Mouse (Mus musculus): Measurements from ENCODE around the gene Pde10a.
"Not testable (repeated sequence)": the region's sequence is repeated elsewhere in the genome, so short reads cannot be mapped to it uniquely, and the experiment has no call there.

Gene Pde10a

GRCm38 (mm10) chr17:8648310-8648709, 123.1 kb downstream of the Pde10a start:
- peak in 1 of 2 experiments; percentile 9 for DNase-seq

GRCm38 (mm10) chr17:8652681-8653262, 127.6 kb downstream of the Pde10a start:
- peak; percentile 10 to 61 for DNase-seq

DNA sequence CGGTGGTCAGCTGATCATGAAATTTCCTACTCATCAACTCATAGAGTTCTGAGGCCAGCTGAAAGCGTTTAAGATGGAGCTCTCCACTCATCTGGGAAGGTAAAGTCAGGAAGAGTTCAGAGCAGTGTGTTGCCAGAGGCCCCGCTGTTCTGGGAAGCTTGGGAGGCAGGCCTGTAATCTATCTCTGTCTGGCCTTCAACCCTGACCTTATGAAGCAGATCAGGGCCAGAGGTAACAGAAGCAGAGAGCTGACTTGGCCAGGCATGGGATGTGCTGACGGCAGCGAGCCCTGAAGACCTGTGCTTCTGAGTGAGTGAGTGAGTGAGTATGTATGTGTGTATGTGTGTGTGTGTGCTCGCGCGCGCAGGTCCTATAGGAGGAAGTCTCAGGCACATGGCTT, 132.5 kb downstream of the Pde10a start:
- no peak for DNase-seq

GRCm38 (mm10) chr17:8658751-8659454, 133.7 kb downstream of the Pde10a start:
- no peak for DNase-seq

DNA sequence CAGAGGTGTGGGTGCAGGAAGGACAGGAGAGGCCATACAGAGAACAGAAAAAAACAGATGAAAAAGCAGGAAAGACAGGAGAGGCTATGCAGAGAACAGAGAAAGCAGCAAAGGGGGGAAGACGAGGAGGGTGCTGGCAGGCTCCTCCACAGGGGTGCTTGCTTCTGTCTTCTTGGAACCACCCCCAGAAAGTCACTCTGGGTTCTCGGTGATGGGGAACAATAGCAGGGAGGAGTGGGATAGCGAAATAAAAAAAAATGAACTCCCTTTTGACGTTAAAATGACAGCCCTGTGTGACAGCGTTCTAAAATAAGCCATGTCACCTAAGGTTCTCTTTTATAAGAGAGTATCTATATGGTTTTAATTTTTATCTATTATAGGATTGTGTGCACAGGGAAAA, 141.7 kb downstream of the Pde10a start:
- no peak for DNase-seq

DNA sequence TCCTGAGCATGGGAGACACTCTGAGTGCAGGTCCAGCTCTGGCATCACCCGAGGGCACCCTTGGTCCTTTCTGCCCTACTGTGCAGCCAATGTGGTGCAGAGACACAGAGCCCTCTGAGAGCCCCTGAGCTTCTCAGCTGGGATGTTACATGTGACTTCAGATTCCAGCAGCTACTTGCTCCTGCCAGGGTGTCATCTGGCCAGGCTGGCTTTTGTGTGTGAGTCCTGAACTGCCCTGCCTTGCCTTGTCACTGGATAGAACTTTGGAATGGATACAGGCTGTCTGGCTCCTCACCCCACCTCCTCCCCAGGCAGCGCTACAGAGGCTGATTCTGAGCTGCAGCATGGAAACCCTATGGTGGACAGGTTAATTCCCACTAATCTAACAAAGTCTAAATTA, 149.5 kb downstream of the Pde10a start:
- DNase-seq: no peak

DNA sequence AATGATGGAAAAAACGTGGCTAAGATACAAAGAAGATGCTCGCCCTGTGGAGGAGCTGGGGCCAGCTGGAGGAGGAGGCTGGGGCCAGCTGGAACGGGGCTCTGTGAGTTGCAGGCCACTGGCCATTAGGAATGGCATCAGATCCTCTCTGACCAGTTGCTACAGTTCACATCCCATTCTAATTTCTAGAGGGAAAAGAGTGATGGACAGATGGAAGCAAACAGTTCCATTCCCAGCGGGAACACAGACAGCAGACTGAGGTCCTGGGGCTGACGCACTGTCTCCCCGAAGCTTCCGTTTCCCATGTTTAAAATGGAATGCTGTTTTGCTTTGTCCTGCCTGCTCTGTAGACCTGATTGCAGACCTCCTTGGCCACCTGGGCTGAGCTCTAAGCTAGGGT, 161.2 kb downstream of the Pde10a start:
- DNase-seq: no peak

DNA sequence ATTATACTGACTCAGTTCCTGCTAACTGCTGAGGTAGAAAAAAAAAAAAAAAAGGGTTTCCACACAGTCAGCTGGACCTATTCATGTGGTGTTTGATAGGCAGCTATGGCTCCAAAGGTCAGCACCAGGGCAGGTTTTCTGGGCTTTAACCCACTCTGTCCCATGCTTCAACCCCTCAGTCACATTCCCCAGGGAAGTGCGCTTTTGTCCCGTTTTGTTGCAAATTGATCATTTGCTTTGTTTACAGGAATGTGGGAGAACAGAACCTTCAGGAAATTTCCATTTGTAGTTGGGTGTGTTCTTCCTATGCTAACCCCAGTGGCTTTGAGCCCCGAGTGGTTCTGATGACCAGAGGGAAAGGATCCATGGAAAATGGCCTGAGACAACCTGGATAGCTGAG, 162.9 kb downstream of the Pde10a start:
- no peak for DNase-seq

DNA sequence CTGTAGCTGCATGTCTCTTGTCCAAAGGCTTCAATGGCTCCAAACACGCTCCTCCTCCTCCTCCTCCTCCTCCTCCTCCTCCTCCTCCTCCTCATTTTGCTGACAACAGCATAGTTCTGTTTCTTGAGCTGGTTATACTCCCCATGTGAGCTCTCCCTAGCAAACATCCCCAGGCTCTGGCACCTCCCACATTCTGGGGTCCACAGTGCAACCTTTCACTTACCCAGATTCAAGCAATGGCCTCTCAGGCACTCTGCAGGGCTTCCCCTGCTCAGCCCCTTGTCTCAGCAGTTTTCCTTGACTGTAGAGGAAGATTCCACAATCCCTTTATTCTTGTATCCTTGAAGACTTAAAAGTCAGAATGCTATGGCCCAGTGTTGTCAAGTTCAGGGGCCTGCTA, 173.1 kb downstream of the Pde10a start:
- no peak for DNase-seq

DNA sequence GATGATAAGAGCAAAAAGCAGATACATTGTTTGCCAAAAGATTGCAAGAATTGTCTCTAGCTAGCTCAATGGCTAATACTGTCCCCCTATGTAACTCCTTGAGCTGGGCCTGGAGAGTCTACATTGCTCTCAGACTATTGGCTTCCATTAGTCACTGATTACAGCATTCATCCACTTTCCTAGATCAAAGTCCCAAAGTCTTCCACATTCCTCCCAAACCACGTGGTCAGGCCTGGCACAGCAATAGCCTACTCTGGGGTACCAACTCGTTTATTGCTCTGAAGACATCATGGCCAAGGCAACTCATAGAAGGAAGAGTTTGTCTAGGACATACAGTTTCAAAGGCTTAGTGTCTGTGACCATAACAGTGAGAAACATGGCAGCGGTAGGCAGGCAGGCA, 173.6 kb downstream of the Pde10a start:
- DNase-seq: no peak

DNA sequence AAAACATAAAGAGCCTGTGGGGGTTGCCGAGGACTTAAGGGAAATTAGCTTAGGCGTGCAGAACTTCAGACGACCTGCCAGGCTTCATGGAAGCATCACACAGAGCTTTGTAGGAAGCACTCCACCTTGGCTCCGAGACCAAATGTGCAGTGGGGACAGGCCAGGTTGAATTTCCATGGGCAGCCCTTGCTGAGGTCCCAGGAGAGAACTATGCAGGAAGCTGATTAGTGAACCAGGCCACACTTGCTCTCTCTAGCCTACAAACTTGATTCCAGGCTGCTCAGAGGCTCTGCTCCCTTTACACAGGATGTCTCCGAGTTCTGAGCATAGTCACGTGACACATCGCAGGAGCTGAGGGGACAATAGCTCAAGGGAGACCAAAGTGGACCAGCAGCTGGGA, 175.9 kb downstream of the Pde10a start:
- no peak for DNase-seq

DNA sequence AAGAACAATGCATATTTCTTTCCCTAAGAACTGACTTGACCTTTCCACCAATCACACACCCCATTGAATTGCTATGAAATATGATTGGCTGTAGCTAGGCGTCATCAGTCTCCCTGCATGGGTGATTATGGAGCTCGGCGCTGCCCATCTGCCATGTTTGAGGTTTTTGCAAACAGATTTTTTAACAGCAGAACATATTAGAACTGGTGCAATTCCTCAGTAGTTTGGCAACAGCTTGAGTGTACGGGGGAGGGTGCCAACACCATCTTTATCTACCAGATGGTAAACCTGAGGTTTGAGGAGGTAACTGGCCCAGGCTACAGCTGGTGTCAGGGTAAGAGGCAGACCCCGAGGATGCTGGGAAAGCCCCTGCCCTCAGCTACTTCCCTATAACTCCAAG, 177.3 kb downstream of the Pde10a start:
- DNase-seq: no peak

- no peak for DNase-seq
Measured at GRCm38 (mm10) chr17:8708006-8708405, 182.8 kb downstream of the Pde10a start.

DNA sequence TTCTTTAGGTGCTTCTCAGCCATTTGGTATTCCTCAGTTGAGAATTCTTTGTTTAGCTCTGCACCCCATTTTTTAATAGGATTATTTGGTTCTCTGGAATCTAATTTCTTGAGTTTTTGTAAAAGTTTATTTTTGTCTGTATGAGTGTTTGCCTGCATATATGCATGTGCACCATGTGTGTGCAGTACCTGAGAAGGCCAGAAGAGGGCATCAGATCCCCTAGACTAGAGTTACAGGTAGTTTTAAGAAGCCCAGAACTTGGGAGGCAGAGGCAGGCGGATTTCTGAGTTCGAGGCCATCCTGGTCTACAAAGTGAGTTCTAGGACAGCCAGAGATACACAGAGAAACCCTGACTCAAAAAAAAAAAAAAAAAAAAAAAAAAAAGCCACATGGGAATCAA, 187.6 kb downstream of the Pde10a start:
- not testable (repeated sequence) for DNase-seq

GRCm38 (mm10) chr17:8720961-8721360, 195.8 kb downstream of the Pde10a start:
- DNase-seq: no peak

DNA sequence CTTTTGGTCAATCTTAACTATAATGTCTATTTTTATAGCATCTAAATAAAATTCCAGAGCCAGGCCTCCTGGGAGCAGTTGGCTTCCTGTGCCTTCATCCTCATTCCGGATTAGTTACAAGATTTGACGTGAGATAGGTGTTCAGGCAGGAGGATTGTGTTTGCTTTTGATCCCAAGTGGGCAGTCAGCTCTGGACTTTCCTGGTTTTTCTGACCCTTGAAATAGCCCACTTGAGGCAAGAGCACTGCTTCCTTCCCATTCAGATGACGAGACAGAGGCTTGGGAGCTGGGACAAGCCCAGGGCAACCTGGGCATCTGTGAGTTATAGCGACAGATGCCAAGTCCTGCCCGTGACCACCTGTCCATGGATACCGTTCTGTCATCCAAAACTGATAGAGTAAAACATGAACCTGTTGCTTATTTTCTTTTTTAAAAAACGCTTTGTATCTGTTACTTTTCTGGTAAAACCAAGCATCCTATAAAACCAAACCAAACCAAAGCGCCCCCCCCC, 199.3 kb downstream of the Pde10a start:
- DNase-seq: no peak

DNA sequence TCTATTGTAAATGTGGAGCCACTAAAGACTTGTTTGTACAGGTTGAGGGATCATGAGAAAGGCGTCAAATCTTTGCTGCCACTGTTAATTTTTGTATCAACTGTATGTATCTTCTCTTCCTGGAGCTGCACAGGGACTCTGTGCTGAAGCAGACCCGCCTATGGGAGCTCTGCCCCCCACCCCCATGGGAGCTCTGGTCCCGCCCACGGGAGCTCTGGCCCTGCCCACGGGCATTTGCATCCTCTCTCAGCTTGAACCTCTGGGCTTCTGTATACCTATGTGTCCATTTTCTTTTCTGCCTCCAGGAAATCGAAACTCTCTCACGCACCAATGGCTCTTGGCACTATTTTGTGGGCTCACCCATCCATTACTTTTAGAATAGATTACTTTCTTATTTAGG, 203.5 kb downstream of the Pde10a start:
- DNase-seq: no peak

- no peak for DNase-seq
Measured at GRCm38 (mm10) chr17:8729808-8730207, 204.6 kb downstream of the Pde10a start.

GRCm38 (mm10) chr17:8731073-8731472, 205.9 kb downstream of the Pde10a start:
- no peak for DNase-seq

GRCm38 (mm10) chr17:8736259-8736658, 211.1 kb downstream of the Pde10a start:
- no peak for DNase-seq

GRCm38 (mm10) chr17:8742772-8743171, 217.6 kb downstream of the Pde10a start:
- DNase-seq: no peak

DNA sequence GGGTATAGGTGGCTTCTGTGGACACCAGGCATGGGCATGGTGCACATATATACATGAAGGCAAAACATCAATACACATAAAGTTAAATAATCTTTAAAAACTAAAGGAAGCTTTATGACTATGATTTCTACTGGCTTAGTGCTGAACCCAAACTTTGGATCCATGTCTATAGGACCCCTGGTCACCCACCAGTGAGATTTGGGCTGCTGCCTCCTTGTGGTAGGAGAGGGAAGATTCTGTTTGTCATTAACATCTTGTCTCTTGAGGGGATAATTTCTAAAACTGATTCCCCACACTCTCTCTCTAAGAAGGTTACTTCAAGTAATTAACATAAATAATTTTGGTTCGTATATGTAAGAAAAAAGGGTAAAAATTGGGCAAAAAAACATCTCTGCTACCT, 220.2 kb downstream of the Pde10a start:
- no peak for DNase-seq

DNA sequence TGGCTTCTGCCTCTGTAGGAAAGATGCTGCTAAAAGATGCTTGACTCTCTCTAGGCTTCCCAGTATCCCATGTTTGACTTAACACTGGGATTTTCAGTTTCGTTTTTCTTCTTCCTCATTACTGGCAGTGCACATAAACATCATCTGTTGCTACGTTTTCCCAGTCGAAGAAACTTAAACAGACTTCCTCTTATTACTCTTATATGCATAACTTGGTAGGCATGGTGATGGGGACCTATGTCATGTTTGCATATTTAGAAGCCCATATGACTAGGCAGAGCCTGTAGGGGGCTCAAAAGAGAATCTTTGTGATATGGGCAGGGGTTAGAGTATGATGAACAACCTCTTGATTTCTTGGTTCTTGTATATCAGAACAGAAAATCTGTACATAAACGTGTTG, 224.3 kb downstream of the Pde10a start:
- DNase-seq: no peak

- DNase-seq: no peak
Measured at GRCm38 (mm10) chr17:8757576-8757975, 232.4 kb downstream of the Pde10a start.

DNA sequence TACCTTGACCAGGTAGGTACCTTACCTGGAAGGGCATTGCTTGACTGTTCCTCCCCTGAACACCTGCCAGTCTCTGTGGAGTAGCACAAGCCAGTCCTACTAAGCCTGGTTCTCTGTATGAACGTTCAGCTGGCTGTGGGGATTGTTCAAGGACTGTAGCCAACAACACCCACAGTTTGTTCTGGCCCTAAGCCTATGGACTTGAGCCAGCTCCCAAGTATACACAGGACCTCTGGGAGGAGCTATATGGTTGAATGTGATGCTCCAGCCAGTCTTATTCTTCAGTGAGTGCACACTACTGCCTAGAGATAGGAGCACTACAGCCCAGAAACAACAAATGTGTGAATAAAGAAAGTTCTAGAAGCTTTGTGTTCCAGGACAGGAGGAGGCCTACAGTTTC, 238.1 kb downstream of the Pde10a start:
- peak; percentile 44 to 53 for DNase-seq
